In genomic region chr4:133493895-133494294, GRCm38 (mm10) we compare ENCODE assay signal across 8 mouse cellular contexts. TPM values are rescaled to one million over a fixed set of nuclear protein-coding genes. Genes with fewer than 3 reads are reported as not detected.
DNase-seq lines count a peak whose midpoint lies in the region; ATAC-seq and TF ChIP-seq lines count a peak whose summit lies in the region.

No protein-coding gene starts in this region.

- ATAC-seq in hindbrain, embryonic 15.5 days (ENCODE audit: low FRiP score, low read depth), result no peak

- TF ChIP-seq CTCF in cortical plate, adult 2 months (IDR thresholded peaks at IDR 0.05; ENCODE audit: extremely low read depth, insufficient read depth, low read length), result no peak

- WGBS in heart, embryonic 10.5 days, result 20% methylated on average over 9 of the region's 12 CpGs
- 25% methylated on average over 9 of the region's 12 CpGs for WGBS in hindbrain, embryonic 15.5 days

- peak overlapping the region; percentile 54 for H3K4me2 ChIP-seq in hindbrain, embryonic 15.5 days

- intact Hi-C loops in heart, postnatal 25 days (cut with DNase I), result loop anchor here (2.0 kb wide), 2 partner anchors 15 to 69 kb away; no protein-coding TSS in a partner anchor

- no peaks in the 10 kb centered on the region for H3K9me3 ChIP-seq in heart, embryonic 10.5 days
- no peaks in the 10 kb centered on the region for H3K9me3 ChIP-seq in hindbrain, embryonic 15.5 days

- no peak overlapping the region for H3K9ac ChIP-seq in hindbrain, embryonic 15.5 days

- no peak for DNase-seq in heart, embryonic 10.5 days (ENCODE audit: low spot score)
- DNase-seq in heart, postnatal 25 days (ENCODE audit: low spot score), result no peak
- peak; percentile 47 for DNase-seq in lung, postnatal 36 days
- no peak for DNase-seq in ovary, postnatal 36 days (ENCODE audit: low spot score)
- no peak for DNase-seq in layer of hippocampus, postnatal 14 days (ENCODE audit: low spot score in 2 of 2)
- DNase-seq in layer of hippocampus, postnatal 36 days, result no peak

- H3K4me1 ChIP-seq in heart, embryonic 10.5 days, result peaks cover 57% of the 10 kb centered on the region
- H3K4me1 ChIP-seq in cortical plate, adult 2 months (ENCODE audit: control insufficient read depth, insufficient read depth, low read length), result peaks cover 2% of the 10 kb centered on the region; the same call in 1 of the 2 replicates
- H3K4me1 ChIP-seq in hindbrain, embryonic 15.5 days (replicated peaks), result peaks cover 31% of the 10 kb centered on the region

- H3K36me3 ChIP-seq in heart, embryonic 10.5 days, result no peaks in the 10 kb centered on the region
- no peaks in the 10 kb centered on the region for H3K36me3 ChIP-seq in hindbrain, embryonic 15.5 days

- peak overlapping the region; percentile 56 for H3K4me3 ChIP-seq in heart, embryonic 10.5 days
- H3K4me3 ChIP-seq in cortical plate, adult 2 months (ENCODE audit: insufficient read depth, low read length), result peak overlapping the region; percentile 19; the same call in 1 of the 2 replicates
- H3K4me3 ChIP-seq in hindbrain, embryonic 15.5 days, result peak overlapping the region; percentile 28

- H3K27me3 ChIP-seq in heart, embryonic 10.5 days (ENCODE audit: insufficient read depth, poor library complexity, severe bottlenecking), result peaks cover 44% of the 10 kb centered on the region
- peaks cover 31% of the 10 kb centered on the region for H3K27me3 ChIP-seq in hindbrain, embryonic 15.5 days

- H3K27ac ChIP-seq in heart, embryonic 10.5 days, result peak overlapping the region; percentile 62; the same call in 1 of the 2 replicates
- H3K27ac ChIP-seq in cortical plate, adult 2 months (ENCODE audit: insufficient read depth, low read length), result no peak overlapping the region
- no peak overlapping the region for H3K27ac ChIP-seq in hindbrain, embryonic 15.5 days (replicated peaks)

- no peak for TF ChIP-seq POLR2A in cortical plate, adult 2 months (IDR thresholded peaks at IDR 0.05; ENCODE audit: extremely low read depth, insufficient read depth, low read length)

RNA-seq across cellular contexts. Expression of gene Trnp1, which starts 4.5 kb away (rescaled TPM):
- 0.60 and 0.96 TPM in 2 replicates for polyA plus RNA-seq in heart, embryonic 10.5 days (2016; fragmentation: Nextera tagmentation; extraction: Ambion mirVana)
- 1 to 10 TPM; 2.2 to 4.3 TPM for total RNA-seq in heart, postnatal 25 days (2021)
- 119 and 128 TPM in 2 replicates for polyA plus RNA-seq in cortical plate, adult 2 months (2012; rRNA removed)
- polyA plus RNA-seq in hindbrain, embryonic 15.5 days (2015; fragmentation: Nextera tagmentation; extraction: Ambion mirVana), result 10.8 and 10.9 TPM in 2 replicates
- 100 to 1,000 TPM; 188 to 190 TPM for total RNA-seq in layer of hippocampus, postnatal 14 days (2021)
- total RNA-seq in layer of hippocampus, postnatal 36 days (2021), result 100 to 1,000 TPM; 168 to 190 TPM

RNA-seq across cellular contexts. Expression of gene Tent5b, which starts 14.0 kb away (rescaled TPM):
- 0.90 and 1.5 TPM in 2 replicates for polyA plus RNA-seq in heart, embryonic 10.5 days (2016; fragmentation: Nextera tagmentation; extraction: Ambion mirVana)
- 1 to 10 TPM; 2.5 to 4.0 TPM for total RNA-seq in heart, postnatal 25 days (2021)
- polyA plus RNA-seq in cortical plate, adult 2 months (2012; rRNA removed), result 0.04 and 0.06 TPM in 2 replicates
- 0.49 and 0.58 TPM in 2 replicates for polyA plus RNA-seq in hindbrain, embryonic 15.5 days (2015; fragmentation: Nextera tagmentation; extraction: Ambion mirVana)
- under 1 TPM in 1 of 2 experiments, not detected in 1; 0.17 TPM for total RNA-seq in layer of hippocampus, postnatal 14 days (2021)
- total RNA-seq in layer of hippocampus, postnatal 36 days (2021), result not detected

RNA-seq across cellular contexts. Expression of gene Kdf1, which starts 24.9 kb away (rescaled TPM):
- polyA plus RNA-seq in heart, embryonic 10.5 days (2016; fragmentation: Nextera tagmentation; extraction: Ambion mirVana), result 1.6 and 4.0 TPM in 2 replicates
- total RNA-seq in heart, postnatal 25 days (2021), result not detected
- 0.08 and 0.13 TPM in 2 replicates for polyA plus RNA-seq in cortical plate, adult 2 months (2012; rRNA removed)
- polyA plus RNA-seq in hindbrain, embryonic 15.5 days (2015; fragmentation: Nextera tagmentation; extraction: Ambion mirVana), result 0.39 and 0.74 TPM in 2 replicates
- not detected for total RNA-seq in layer of hippocampus, postnatal 14 days (2021)
- total RNA-seq in layer of hippocampus, postnatal 36 days (2021), result under 1 TPM; 0.20 to 0.35 TPM

RNA-seq across cellular contexts. Expression of gene Nudc, which starts 51.9 kb away (rescaled TPM):
- 328 and 420 TPM in 2 replicates for polyA plus RNA-seq in heart, embryonic 10.5 days (2016; fragmentation: Nextera tagmentation; extraction: Ambion mirVana)
- total RNA-seq in heart, postnatal 25 days (2021), result 10 to 100 TPM; 66.9 to 67.9 TPM
- 184 and 202 TPM in 2 replicates for polyA plus RNA-seq in cortical plate, adult 2 months (2012; rRNA removed)
- polyA plus RNA-seq in hindbrain, embryonic 15.5 days (2015; fragmentation: Nextera tagmentation; extraction: Ambion mirVana), result 253 and 272 TPM in 2 replicates
- 100 to 1,000 TPM; 101 to 113 TPM for total RNA-seq in layer of hippocampus, postnatal 14 days (2021)
- 100 to 1,000 TPM; 122 to 123 TPM for total RNA-seq in layer of hippocampus, postnatal 36 days (2021)

RNA-seq across cellular contexts. Expression of gene Nr0b2, which starts 59.3 kb away (rescaled TPM):
- polyA plus RNA-seq in heart, embryonic 10.5 days (2016; fragmentation: Nextera tagmentation; extraction: Ambion mirVana), result 4.9 and 8.9 TPM in 2 replicates
- total RNA-seq in heart, postnatal 25 days (2021), result 10 to 100 TPM; 18.1 to 20.0 TPM
- polyA plus RNA-seq in cortical plate, adult 2 months (2012; rRNA removed), result not detected in 2 replicates
- not detected in 2 replicates for polyA plus RNA-seq in hindbrain, embryonic 15.5 days (2015; fragmentation: Nextera tagmentation; extraction: Ambion mirVana)
- not detected for total RNA-seq in layer of hippocampus, postnatal 14 days (2021)
- not detected for total RNA-seq in layer of hippocampus, postnatal 36 days (2021)

Comparison
In these comparisons a context has a peak if more than half of its experiments do, and no peak if none do; other contexts are left out.
1. RNA of gene Trnp1, which starts 4.5 kb away (total RNA-seq): 188 to 190 TPM in layer of hippocampus, postnatal 14 days and 168 to 190 TPM in layer of hippocampus, postnatal 36 days; 2.2 to 4.3 TPM in heart, postnatal 25 days; every median in the first group is over 10 times any median in the second.
2. Peak in every context shown above with its lines, with median percentiles within 50 percentile points of each other: H3K4me3 ChIP-seq.